Mouse (Mus musculus): Measurements from ENCODE around the gene Cbx8.

The Cbx8 gene

GRCm38 (mm10) chr11:119040600-119041324, at the start of gene Cbx8:
Gene Cbx8 (minus strand): TSS chr11:119040969.
- in situ Hi-C loops (cut with MboI): no loop called here

GRCm38 (mm10) chr11:119090076-119090960, 49.5 kb upstream of the Cbx8 start:
- in situ Hi-C loops (cut with MboI): loop anchor here (5.0 to 10.0 kb wide), 3 partner anchors 37 to 94 kb away; no protein-coding TSS in a partner anchor

- in situ Hi-C loops (cut with MboI): loop anchor here (5.0 to 10.0 kb wide), 3 partner anchors 37 to 95 kb away; no protein-coding TSS in a partner anchor
These were observed 48.7 kb upstream of the Cbx8 start for GRCm38 (mm10) chr11:119089235-119090075.

GRCm38 (mm10) chr11:119088391-119089234, 47.8 kb upstream of the Cbx8 start:
- in situ Hi-C loops (cut with MboI): no loop called here

- in situ Hi-C loops (cut with MboI): no loop called here
These were observed 46.7 kb upstream of the Cbx8 start for GRCm38 (mm10) chr11:119087301-119088082.

GRCm38 (mm10) chr11:119086144-119086971, 45.6 kb upstream of the Cbx8 start, which contains the start of gene Cbx4:
Gene Cbx4 (minus strand): TSS chr11:119086221.
- in situ Hi-C loops (cut with MboI): no loop called here

- in situ Hi-C loops (cut with MboI): no loop called here
These were observed 44.7 kb upstream of the Cbx8 start for GRCm38 (mm10) chr11:119085279-119086062.

GRCm38 (mm10) chr11:119084446-119085278, 43.9 kb upstream of the Cbx8 start:
- in situ Hi-C loops (cut with MboI): no loop called here

GRCm38 (mm10) chr11:119083724-119084445, 43.1 kb upstream of the Cbx8 start:
- in situ Hi-C loops (cut with MboI): no loop called here

GRCm38 (mm10) chr11:119082638-119083599, 42.1 kb upstream of the Cbx8 start:
- in situ Hi-C loops (cut with MboI): no loop called here

GRCm38 (mm10) chr11:119081839-119082637, 41.3 kb upstream of the Cbx8 start:
- in situ Hi-C loops (cut with MboI): no loop called here

- in situ Hi-C loops (cut with MboI): no loop called here
These were observed 40.5 kb upstream of the Cbx8 start for GRCm38 (mm10) chr11:119081148-119081838.

- in situ Hi-C loops (cut with MboI): no loop called here
These were observed 39.8 kb upstream of the Cbx8 start for GRCm38 (mm10) chr11:119080461-119081147.

Data from mature B cell (primary cell).